ENCODE assay signal across 10 mouse cellular contexts in the genomic region with DNA sequence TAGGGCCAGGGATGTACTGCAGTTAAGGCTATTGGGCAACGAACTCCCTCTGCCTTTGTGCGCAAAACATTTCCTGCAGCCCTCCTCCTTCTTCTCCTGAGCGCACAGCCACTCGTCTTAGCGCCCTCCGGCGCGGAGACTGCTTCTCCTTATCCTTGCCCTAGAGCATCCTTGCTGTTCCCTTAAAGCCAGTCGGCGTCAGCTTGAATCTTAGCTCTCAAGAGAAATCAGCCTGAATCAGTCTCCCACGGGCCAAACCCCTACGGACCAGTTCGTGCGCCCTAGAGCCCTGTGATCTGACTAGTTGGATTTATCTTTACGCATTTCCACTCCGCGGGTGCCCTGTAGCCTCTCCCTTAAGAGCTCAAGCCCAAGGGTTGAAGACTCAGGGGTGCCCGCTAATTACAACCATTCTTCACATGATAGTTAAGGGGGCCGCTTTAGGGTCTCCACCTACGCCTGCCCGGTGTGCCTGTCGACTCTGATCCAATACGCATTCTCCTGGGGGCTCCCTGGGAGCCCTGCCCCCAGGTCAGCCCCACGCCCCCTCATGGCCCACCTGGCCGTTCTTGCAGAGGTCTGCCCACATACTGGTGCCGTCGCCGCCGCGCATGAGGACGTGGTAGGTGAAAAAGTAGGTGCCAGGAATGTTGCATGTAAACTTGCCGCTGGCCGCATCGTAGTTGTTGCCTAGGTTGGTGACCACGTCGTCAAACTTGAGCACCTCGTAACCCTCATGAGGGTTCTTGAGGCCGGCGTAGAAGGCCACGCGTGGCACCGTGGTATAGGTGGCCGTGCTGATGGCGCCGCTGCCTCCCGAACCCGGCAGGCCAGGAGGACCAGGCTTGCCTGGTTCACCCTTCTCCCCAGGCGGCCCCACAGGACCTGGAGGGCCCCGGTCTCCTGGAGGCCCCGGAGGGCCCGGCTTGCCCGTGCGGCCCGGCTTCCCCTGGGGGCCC. TPM values are rescaled to one million over a fixed set of nuclear protein-coding genes. Genes with fewer than 3 reads are reported as not detected.
A peak's percentile ranks its signal among the peaks of the same experiment; 100 is the strongest.
DNase-seq lines count a peak whose midpoint lies in the region; ATAC-seq lines count a peak whose summit lies in the region.
"Had no signal": no experiment of that assay in that cellular context is flagged by ENCODE, and none has a peak within 500 bp of the region (broad histone marks: within the 10 kb centered on the region; RNA-seq: fewer than 3 reads in every experiment).

No protein-coding gene starts in this region.

- H3K4me2 ChIP-seq in heart, embryonic 15.5 days, result peak overlapping the region; percentile 74
- H3K4me2 ChIP-seq in hindbrain, embryonic 16.5 days (ENCODE audit: low read length), result peak overlapping the region; percentile 58

- no peaks in the 10 kb centered on the region for H3K36me3 ChIP-seq in heart, embryonic 15.5 days
- no peaks in the 10 kb centered on the region for H3K36me3 ChIP-seq in hindbrain, embryonic 16.5 days (ENCODE audit: control insufficient read depth, insufficient read depth, low read length)

- no peak for DNase-seq in heart, postnatal 36 days
- DNase-seq in naive thymus-derived CD4-positive, alpha-beta T cell, adult 2 months (ENCODE audit: low read depth), result peak; percentile 16
- no peak for DNase-seq in cerebellum, adult 11 months
- no peak for DNase-seq in cerebellum, adult 18-20 months

- WGBS in heart, embryonic 15.5 days, result 4% methylated on average over 54 of the region's 54 CpGs
- 1% methylated on average over 54 of the region's 54 CpGs for WGBS in hindbrain, embryonic 16.5 days

- peak overlapping the region; percentile 43 for H3K4me3 ChIP-seq in heart, embryonic 15.5 days
- H3K4me3 ChIP-seq in brown adipose tissue, adult 24 weeks (ENCODE audit: insufficient read depth, low read depth, low read length), result peak overlapping the region; percentile 11
- peak overlapping the region; percentile 44 for H3K4me3 ChIP-seq in hindbrain, embryonic 16.5 days (ENCODE audit: low read length)

- no peak overlapping the region for H3K9ac ChIP-seq in heart, embryonic 15.5 days
- H3K9ac ChIP-seq in hindbrain, embryonic 16.5 days (ENCODE audit: low read depth, low read length), result peak overlapping the region; percentile 54

- peaks cover 84% of the 10 kb centered on the region for H3K27me3 ChIP-seq in heart, embryonic 15.5 days
- peaks cover 48% of the 10 kb centered on the region for H3K27me3 ChIP-seq in hindbrain, embryonic 16.5 days (replicated peaks; ENCODE audit: control insufficient read depth, insufficient read depth, low read length)

- intact Hi-C loops in heart, postnatal 36 days (cut with DNase I), result no loop called here

- no peak overlapping the region for H3K27ac ChIP-seq in heart, embryonic 15.5 days
- H3K27ac ChIP-seq in brown adipose tissue, adult 24 weeks (replicated peaks; ENCODE audit: low read depth, low read length), result no peak overlapping the region
- H3K27ac ChIP-seq in hindbrain, embryonic 16.5 days (ENCODE audit: low read depth, low read length), result no peak overlapping the region

- ATAC-seq in heart, embryonic 15.5 days (replicated peaks; ENCODE audit: insufficient number of reproducible peaks, insufficient read depth, low FRiP score, low read depth), result no peak
- no peak for ATAC-seq in hindbrain, embryonic 16.5 days
- ATAC-seq in monocyte, adult 5-6 weeks (replicated peaks; ENCODE audit: insufficient number of reproducible peaks, low FRiP score, low TSS enrichment, poor library complexity, severe bottlenecking), result no peak

- peaks cover 37% of the 10 kb centered on the region for H3K4me1 ChIP-seq in heart, embryonic 15.5 days (replicated peaks)
- peaks cover 2% of the 10 kb centered on the region; the same call in 1 of the 2 replicates for H3K4me1 ChIP-seq in brown adipose tissue, adult 24 weeks (ENCODE audit: control insufficient read depth, insufficient read depth, insufficient read length, low read length)
- H3K4me1 ChIP-seq in hindbrain, embryonic 16.5 days (ENCODE audit: control insufficient read depth, insufficient read depth, low read depth, low read length), result peaks cover 24% of the 10 kb centered on the region

- no peaks in the 10 kb centered on the region for H3K9me3 ChIP-seq in heart, embryonic 15.5 days (replicated peaks)
- H3K9me3 ChIP-seq in hindbrain, embryonic 16.5 days (ENCODE audit: control insufficient read depth, low read length), result no peaks in the 10 kb centered on the region

RNA-seq across cellular contexts. Expression of gene C1ql1, which starts 0.9 kb away (rescaled TPM):
- polyA plus RNA-seq in heart, embryonic 15.5 days (2015; fragmentation: Nextera tagmentation; extraction: Ambion mirVana), result 0.47 and 0.61 TPM in 2 replicates
- total RNA-seq in heart, postnatal 36 days (2021), result not detected
- not detected in 2 replicates for polyA plus RNA-seq in brown adipose tissue, adult 24 weeks (2012; ENCODE audit: insufficient read depth, insufficient read length, missing spikeins)
- 9.0 and 9.9 TPM in 2 replicates for polyA plus RNA-seq in hindbrain, embryonic 16.5 days (2015; fragmentation: Nextera tagmentation; extraction: Ambion mirVana)
- total RNA-seq in monocyte, adult 5-6 weeks (2017), result not detected in 3 replicates
- total RNA-seq: MEL had no signal
- polyA plus RNA-seq: spleen, adult 2 months had no signal

RNA-seq across cellular contexts. Expression of gene Kif18b, which starts 20.7 kb away (rescaled TPM):
- 5.2 and 7.9 TPM in 2 replicates for polyA plus RNA-seq in heart, embryonic 15.5 days (2015; fragmentation: Nextera tagmentation; extraction: Ambion mirVana)
- under 1 TPM; 0.42 to 0.79 TPM for total RNA-seq in heart, postnatal 36 days (2021)
- polyA plus RNA-seq in brown adipose tissue, adult 24 weeks (2012; ENCODE audit: insufficient read depth, insufficient read length, missing spikeins), result not detected in 2 replicates
- 2.0 and 2.3 TPM in 2 replicates for polyA plus RNA-seq in hindbrain, embryonic 16.5 days (2015; fragmentation: Nextera tagmentation; extraction: Ambion mirVana)
- total RNA-seq in monocyte, adult 5-6 weeks (2017), result 0.19 TPM in 1 of 3 replicates, not detected in the others

RNA-seq across cellular contexts. Expression of gene Gfap, which starts 44.9 kb away (rescaled TPM):
- polyA plus RNA-seq in heart, embryonic 15.5 days (2015; fragmentation: Nextera tagmentation; extraction: Ambion mirVana), result 0.11 and 0.44 TPM in 2 replicates
- under 1 TPM; 0.19 to 0.31 TPM for total RNA-seq in heart, postnatal 36 days (2021)
- not detected in 2 replicates for polyA plus RNA-seq in brown adipose tissue, adult 24 weeks (2012; ENCODE audit: insufficient read depth, insufficient read length, missing spikeins)
- 4.8 and 15.5 TPM in 2 replicates for polyA plus RNA-seq in hindbrain, embryonic 16.5 days (2015; fragmentation: Nextera tagmentation; extraction: Ambion mirVana)
- total RNA-seq in monocyte, adult 5-6 weeks (2017), result not detected in 3 replicates
